Mouse (Mus musculus): ENCODE measurements around the gene Spa17.
A peak's percentile ranks its signal among the peaks of the same experiment; 100 is the strongest.

DNA sequence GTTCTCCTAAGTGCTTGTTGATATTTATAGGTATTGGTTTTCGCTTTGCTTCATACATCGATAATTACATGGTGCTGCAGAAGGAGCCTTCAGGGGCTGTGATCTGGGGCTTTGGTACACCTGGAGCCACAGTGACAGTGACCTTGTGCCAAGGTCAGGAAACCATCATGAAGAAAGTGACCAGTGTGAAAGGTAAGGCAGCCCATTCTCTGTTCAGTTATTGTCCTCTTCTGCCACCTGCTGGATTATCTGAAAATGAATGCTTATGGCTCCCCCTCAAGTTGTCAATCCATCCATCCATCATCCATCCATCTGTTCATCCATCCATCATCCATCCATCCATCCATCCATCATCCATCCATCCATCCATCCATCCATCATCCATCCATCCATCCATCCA, 3.2 kb upstream of the Spa17 start:
- no peak for TF ChIP-seq EP300 (optimal IDR thresholded peaks at IDR 0.05)
- peak; percentile 86 for TF ChIP-seq CTCF (IDR thresholded peaks at IDR 0.05; ENCODE audit: low read depth)
